Mouse (Mus musculus): ENCODE measurements around the gene Adcy1. TPM values are rescaled to one million over a fixed set of nuclear protein-coding genes. Genes with fewer than 3 reads are reported as not detected.

Gene Adcy1
- polyA plus RNA-seq, 1 experiment, result 0.40 TPM

GRCm38 (mm10) chr11:7156427-7156826, 93.1 kb downstream of the Adcy1 start:
- TF ChIP-seq POLR2A (IDR thresholded peaks at IDR 0.05; ENCODE audit: borderline replicate concordance, control insufficient read depth, low read depth, low read length) (no peak), CTCF (IDR thresholded peaks at IDR 0.05; ENCODE audit: control insufficient read depth, insufficient read depth, low read length) (no peak)
- 58% methylated on average over 4 of the region's 4 CpGs for WGBS

GRCm38 (mm10) chr11:7158196-7158595, 94.9 kb downstream of the Adcy1 start:
- Histone ChIP-seq H3K27ac (ENCODE audit: control insufficient read depth, insufficient read depth, low read depth, low read length, poor library complexity) (no peak overlapping the region), H3K4me1 (ENCODE audit: control insufficient read depth, insufficient read depth, low read length) (no peaks in the 10 kb centered on the region), H3K4me3 (replicated peaks; ENCODE audit: control insufficient read depth, low read depth, low read length) (no peak overlapping the region)
- TF ChIP-seq CTCF (IDR thresholded peaks at IDR 0.05; ENCODE audit: control insufficient read depth, insufficient read depth, low read length), result no peak
- no peak for TF ChIP-seq POLR2A (IDR thresholded peaks at IDR 0.05; ENCODE audit: borderline replicate concordance, control insufficient read depth, low read depth, low read length)
- WGBS, result 81% methylated on average over 6 of the region's 6 CpGs

More at GRCm38 (mm10) chr11:7156427-7156826, 93.1 kb downstream of the Adcy1 start:
- no peaks in the 10 kb centered on the region for H3K4me1 ChIP-seq (ENCODE audit: control insufficient read depth, insufficient read depth, low read length)
- H3K4me3 ChIP-seq (replicated peaks; ENCODE audit: control insufficient read depth, low read depth, low read length), result no peak overlapping the region
- H3K27ac ChIP-seq (ENCODE audit: control insufficient read depth, insufficient read depth, low read depth, low read length, poor library complexity), result no peak overlapping the region

GRCm38 (mm10) chr11:7160146-7160545, 96.9 kb downstream of the Adcy1 start:
- TF ChIP-seq POLR2A (IDR thresholded peaks at IDR 0.05; ENCODE audit: borderline replicate concordance, control insufficient read depth, low read depth, low read length) (no peak), CTCF (IDR thresholded peaks at IDR 0.05; ENCODE audit: control insufficient read depth, insufficient read depth, low read length) (no peak)
- no peaks in the 10 kb centered on the region for H3K4me1 ChIP-seq (ENCODE audit: control insufficient read depth, insufficient read depth, low read length)
- no peak overlapping the region for H3K4me3 ChIP-seq (replicated peaks; ENCODE audit: control insufficient read depth, low read depth, low read length)
- no peak overlapping the region for H3K27ac ChIP-seq (ENCODE audit: control insufficient read depth, insufficient read depth, low read depth, low read length, poor library complexity)
- WGBS, result 79% methylated on average over 6 of the region's 6 CpGs

GRCm38 (mm10) chr11:7160637-7161101, 97.4 kb downstream of the Adcy1 start:
- H3K4me1 ChIP-seq (ENCODE audit: control insufficient read depth, insufficient read depth, low read length), result no peaks in the 10 kb centered on the region
- no peak overlapping the region for H3K27ac ChIP-seq (ENCODE audit: control insufficient read depth, insufficient read depth, low read depth, low read length, poor library complexity)
- TF ChIP-seq CTCF (IDR thresholded peaks at IDR 0.05; ENCODE audit: control insufficient read depth, insufficient read depth, low read length) (no peak), POLR2A (IDR thresholded peaks at IDR 0.05; ENCODE audit: borderline replicate concordance, control insufficient read depth, low read depth, low read length) (no peak)
- no peak overlapping the region for H3K4me3 ChIP-seq (replicated peaks; ENCODE audit: control insufficient read depth, low read depth, low read length)
- 48% methylated on average over 4 of the region's 4 CpGs for WGBS

- Histone ChIP-seq H3K27ac (ENCODE audit: control insufficient read depth, insufficient read depth, low read depth, low read length, poor library complexity) (no peak overlapping the region), H3K4me1 (ENCODE audit: control insufficient read depth, insufficient read depth, low read length) (no peaks in the 10 kb centered on the region), H3K4me3 (replicated peaks; ENCODE audit: control insufficient read depth, low read depth, low read length) (no peak overlapping the region)
- 72% methylated on average over 8 of the region's 8 CpGs for WGBS
- peak; percentile 24; the same call in 1 of the 2 replicates for TF ChIP-seq CTCF (IDR thresholded peaks at IDR 0.05; ENCODE audit: control insufficient read depth, insufficient read depth, low read length)
- no peak for TF ChIP-seq POLR2A (IDR thresholded peaks at IDR 0.05; ENCODE audit: borderline replicate concordance, control insufficient read depth, low read depth, low read length)
These were observed 98.3 kb downstream of the Adcy1 start for GRCm38 (mm10) chr11:7161502-7162174.

GRCm38 (mm10) chr11:7164416-7164815, 101.1 kb downstream of the Adcy1 start:
- no peak for TF ChIP-seq POLR2A (IDR thresholded peaks at IDR 0.05; ENCODE audit: borderline replicate concordance, control insufficient read depth, low read depth, low read length)
- no peak for TF ChIP-seq CTCF (IDR thresholded peaks at IDR 0.05; ENCODE audit: control insufficient read depth, insufficient read depth, low read length)
- H3K27ac ChIP-seq (ENCODE audit: control insufficient read depth, insufficient read depth, low read depth, low read length, poor library complexity), result no peak overlapping the region
- no peak overlapping the region for H3K4me3 ChIP-seq (replicated peaks; ENCODE audit: control insufficient read depth, low read depth, low read length)
- H3K4me1 ChIP-seq (ENCODE audit: control insufficient read depth, insufficient read depth, low read length), result no peaks in the 10 kb centered on the region
- WGBS, result 71% methylated on average over 4 of the region's 4 CpGs

GRCm38 (mm10) chr11:7169645-7170044, 106.4 kb downstream of the Adcy1 start:
- Histone ChIP-seq H3K4me1 (ENCODE audit: control insufficient read depth, insufficient read depth, low read length) (no peaks in the 10 kb centered on the region), H3K4me3 (replicated peaks; ENCODE audit: control insufficient read depth, low read depth, low read length) (no peak overlapping the region), H3K27ac (ENCODE audit: control insufficient read depth, insufficient read depth, low read depth, low read length, poor library complexity) (no peak overlapping the region)
- TF ChIP-seq CTCF (IDR thresholded peaks at IDR 0.05; ENCODE audit: control insufficient read depth, insufficient read depth, low read length) (no peak), POLR2A (IDR thresholded peaks at IDR 0.05; ENCODE audit: borderline replicate concordance, control insufficient read depth, low read depth, low read length) (no peak)
- 79% methylated on average over 1 of the region's 1 CpGs for WGBS

- 71% methylated on average over 6 of the region's 6 CpGs for WGBS
These were observed 110.4 kb downstream of the Adcy1 start for GRCm38 (mm10) chr11:7173664-7174063.

More at GRCm38 (mm10) chr11:7173664-7174063, 110.4 kb downstream of the Adcy1 start:
- TF ChIP-seq POLR2A (IDR thresholded peaks at IDR 0.05; ENCODE audit: borderline replicate concordance, control insufficient read depth, low read depth, low read length) (no peak), CTCF (IDR thresholded peaks at IDR 0.05; ENCODE audit: control insufficient read depth, insufficient read depth, low read length) (no peak)
- Histone ChIP-seq H3K4me1 (ENCODE audit: control insufficient read depth, insufficient read depth, low read length) (no peaks in the 10 kb centered on the region), H3K4me3 (replicated peaks; ENCODE audit: control insufficient read depth, low read depth, low read length) (no peak overlapping the region), H3K27ac (ENCODE audit: control insufficient read depth, insufficient read depth, low read depth, low read length, poor library complexity) (no peak overlapping the region)
